Mouse (Mus musculus) liver, postnatal 0 days (tissue): ENCODE results near the gene Tk2. TPM values are rescaled to one million over a fixed set of nuclear protein-coding genes. Genes with fewer than 3 reads are reported as not detected.

Source experiments
- ATAC-seq: fragments of 200-750 bp; cut with Nextera tagmentation; 2 replicates; pipeline ENCODE4 v1.8.0; 2017; ENCODE audit warnings: mild to moderate bottlenecking, moderate library complexity
- DNase-seq: peaks from one replicate; pipeline ENCODE4 v3.0.0-alpha.2; 2016
- H3K27ac ChIP-seq: fragments of 300-500 bp; sonication (generic); 2 replicates; pipeline ENCODE4 v1.5.1; 2014; ENCODE audit warnings: antibody characterized with exemption, moderate library complexity, mild to moderate bottlenecking, low read depth
- H3K27me3 ChIP-seq: fragments of 300-500 bp; sonication (generic); 2 replicates; pipeline ENCODE4 v1.6.1; 2014; ENCODE audit warnings: low read length, control low read depth, mixed read lengths; ENCODE audit not compliant: insufficient read depth
- H3K36me3 ChIP-seq: fragments of 300-500 bp; sonication (generic); replicated peaks from 2 replicates; pipeline ENCODE4 v1.6.1; 2014; ENCODE audit warnings: mild to moderate bottlenecking, control low read depth, low read length, moderate library complexity, mixed read lengths; ENCODE audit not compliant: insufficient read depth
- H3K4me1 ChIP-seq: fragments of 300-500 bp; sonication (generic); 2 replicates; pipeline ENCODE4 v1.6.1; 2014; ENCODE audit warnings: antibody characterized with exemption, mild to moderate bottlenecking, control low read depth; ENCODE audit not compliant: insufficient read depth
- H3K4me2 ChIP-seq: fragments of 300-500 bp; sonication (generic); 2 replicates; pipeline ENCODE4 v1.6.1; 2014; ENCODE audit warnings: low read depth, mild to moderate bottlenecking, low read length, moderate library complexity, mixed read lengths
- H3K4me3 ChIP-seq: fragments of 300-500 bp; sonication (generic); 2 replicates; pipeline ENCODE4 v1.5.1; 2014; ENCODE audit warnings: low read depth, low read length
- H3K9ac ChIP-seq: fragments of 300-500 bp; sonication (generic); replicated peaks from 2 replicates; pipeline ENCODE4 v1.6.1; 2014; ENCODE audit warnings: mild to moderate bottlenecking, moderate library complexity
- H3K9me3 ChIP-seq: fragments of 300-500 bp; sonication (generic); 2 replicates; pipeline ENCODE4 v1.6.1; 2016; ENCODE audit warnings: mild to moderate bottlenecking, control low read depth, low read length, mixed read lengths
- CTCF ChIP-seq: sonication (generic); IDR thresholded peaks from 2 replicates; pipeline ENCODE4 v1.5.1; 2016; ENCODE audit warnings: antibody characterized with exemption, low read depth
- EP300 ChIP-seq: IDR thresholded peaks from 2 replicates; pipeline ENCODE4 v1.6.1; 2016; ENCODE audit warnings: antibody characterized with exemption, low read depth, mild to moderate bottlenecking
- WGBS: fragments of 180-500 bp; shearing (Covaris S2); extraction: QIAGEN DNeasy Blood & Tissue Kit; methylation state at CpG from one replicate; pipeline ENCODE4 v1.1.7; 2014; ENCODE audit not compliant: insufficient replicate concordance; 5-methylcytosine and 5-hydroxymethylcytosine counted together
- polyA plus RNA-seq: library from polyadenylated mRNA; unstranded; fragments of >200 nt; fragmentation: Nextera tagmentation; extraction: Ambion mirVana; gene quantifications from 2 replicates; pipeline ENCODE4 v1.2.1, GENCODE M21; 2015

The Tk2 gene
- polyA plus RNA-seq, 1 experiment from 2014 or later, result 10.6 TPM

GRCm38 (mm10) chr8:104253016-104253415 lies 4.7 kb upstream of the Tk2 start:
- Histone ChIP-seq H3K9ac (no peak overlapping the region), H3K4me2 (no peak overlapping the region)

GRCm38 (mm10) chr8:104251461-104251860 lies 3.1 kb upstream of the Tk2 start:
- no peak for ATAC-seq
- Histone ChIP-seq H3K4me1 (peaks cover 17% of the 10 kb centered on the region), H3K9ac (peak overlapping the region; percentile 76; the same call in 1 of the 2 replicates), H3K36me3 (no peaks in the 10 kb centered on the region), H3K27ac (peak overlapping the region; percentile 84; the same call in 1 of the 2 replicates), H3K9me3 (no peaks in the 10 kb centered on the region), H3K4me3 (peak overlapping the region; percentile 79), H3K27me3 (no peaks in the 10 kb centered on the region), H3K4me2 (peak overlapping the region; percentile 93)
- TF ChIP-seq EP300 (no peak), CTCF (no peak)
- WGBS, result under 1% methylated on average over 7 of the region's 7 CpGs
- peak; percentile 33 for DNase-seq

More at GRCm38 (mm10) chr8:104253016-104253415, 4.7 kb upstream of the Tk2 start:
- no peak for ATAC-seq
- no peaks in the 10 kb centered on the region for H3K9me3 ChIP-seq
- H3K4me3 ChIP-seq, result no peak overlapping the region
- H3K27ac ChIP-seq, result no peak overlapping the region
- 73% methylated on average over 3 of the region's 3 CpGs for WGBS
- peak; percentile 78 for TF ChIP-seq CTCF
- no peak for TF ChIP-seq EP300
- H3K27me3 ChIP-seq, result no peaks in the 10 kb centered on the region
- peaks cover 5% of the 10 kb centered on the region for H3K36me3 ChIP-seq
- H3K4me1 ChIP-seq, result peaks cover 9% of the 10 kb centered on the region
- DNase-seq, result peak; percentile 58

- peak; percentile 78 for ATAC-seq
- Histone ChIP-seq H3K9ac (peak within 1 kb of the TSS; percentile 76), H3K27me3 (no peaks in the 10 kb centered on the region), H3K4me1 (peaks cover 17% of the 10 kb centered on the region), H3K27ac (peak within 1 kb of the TSS; percentile 84), H3K36me3 (no peaks in the 10 kb centered on the region), H3K9me3 (no peaks in the 10 kb centered on the region), H3K4me3 (peak within 1 kb of the TSS; percentile 79), H3K4me2 (peak within 1 kb of the TSS; percentile 93)
- peak; percentile 92 for DNase-seq
- WGBS, result 4% methylated on average over 41 of the region's 41 CpGs
- peak; percentile 47 for TF ChIP-seq CTCF
- no peak for TF ChIP-seq EP300
Observed at GRCm38 (mm10) chr8:104250439-104251367, 2.3 kb upstream of the Tk2 start, which contains the start of gene Cklf. Gene Cklf (plus strand): TSS chr8:104250861.

GRCm38 (mm10) chr8:104249442-104249996 lies 1.2 kb upstream of the Tk2 start:
- Histone ChIP-seq H3K4me3 (no peak overlapping the region), H3K27ac (no peak overlapping the region), H3K4me2 (no peak overlapping the region), H3K9me3 (no peaks in the 10 kb centered on the region), H3K27me3 (no peaks in the 10 kb centered on the region), H3K36me3 (no peaks in the 10 kb centered on the region; the same call in 1 of the 2 replicates), H3K9ac (no peak overlapping the region), H3K4me1 (peaks cover 17% of the 10 kb centered on the region)
- TF ChIP-seq CTCF (no peak), EP300 (no peak)
- ATAC-seq, result no peak
- no peak for DNase-seq
- WGBS, result 73% methylated on average over 7 of the region's 7 CpGs

- 2% methylated on average over 11 of the region's 11 CpGs for WGBS
- peak overlapping the region; percentile 91 for H3K9ac ChIP-seq
- H3K4me1 ChIP-seq, result peaks cover 17% of the 10 kb centered on the region
- H3K9me3 ChIP-seq, result no peaks in the 10 kb centered on the region
- peaks cover 3% of the 10 kb centered on the region for H3K36me3 ChIP-seq
- H3K27me3 ChIP-seq, result no peaks in the 10 kb centered on the region
- ATAC-seq (peak; percentile 44), DNase-seq (peak; percentile 47)
- TF ChIP-seq CTCF (no peak), EP300 (no peak)
- H3K27ac ChIP-seq, result peak overlapping the region; percentile 91
- peak overlapping the region; percentile 93 for H3K4me3 ChIP-seq
- H3K4me2 ChIP-seq, result peak overlapping the region; percentile 88
Observed at GRCm38 (mm10) chr8:104247908-104248275, 466 bp downstream of the Tk2 start.
